Mouse (Mus musculus) kidney, adult 2 months (tissue): Measurements from ENCODE around the gene Zfp335. TPM values are rescaled to one million over a fixed set of nuclear protein-coding genes. Genes with fewer than 3 reads are reported as not detected.

Source experiments
- DNase-seq: peaks from one replicate; pipeline ENCODE4 v3.0.0; 2021
- H3K27ac ChIP-seq: fragments of 200-500 bp; 2 replicates; pipeline ENCODE4 v1.5.1; 2012; ENCODE audit warnings: low read depth, low read length, control low read depth, inconsistent platforms; ENCODE audit not compliant: insufficient read depth
- H3K27me3 ChIP-seq: fragments of 200-500 bp; replicated peaks from 2 replicates; pipeline ENCODE4 v1.6.1; 2012; ENCODE audit warnings: mild to moderate bottlenecking, moderate library complexity, low read length, inconsistent platforms; ENCODE audit not compliant: control insufficient read depth, insufficient read depth
- H3K36me3 ChIP-seq: fragments of 200-500 bp; 2 replicates; pipeline ENCODE4 v1.6.1; 2012; ENCODE audit warnings: mild to moderate bottlenecking, moderate library complexity, low read length, inconsistent platforms; ENCODE audit not compliant: control insufficient read depth, insufficient read depth
- H3K4me1 ChIP-seq: fragments of 200-500 bp; 2 replicates; pipeline ENCODE4 v1.6.1; 2011; ENCODE audit warnings: low read length; ENCODE audit not compliant: control insufficient read depth, insufficient read depth
- H3K4me3 ChIP-seq: fragments of 200-500 bp; 2 replicates; pipeline ENCODE4 v1.5.1; 2011; ENCODE audit warnings: mild to moderate bottlenecking, low read depth, low read length, control low read depth; ENCODE audit not compliant: insufficient read depth
- CTCF ChIP-seq: fragments of 200-500 bp; conservative IDR thresholded peaks from 2 replicates; pipeline ENCODE4 v1.5.1; 2011; ENCODE audit warnings: low read depth, mild to moderate bottlenecking, control low read depth, low read length, moderate library complexity, mixed read lengths; ENCODE audit not compliant: insufficient read depth, insufficient read length
- POLR2A ChIP-seq: fragments of 200-500 bp; IDR thresholded peaks from one replicate; pipeline ENCODE4 v1.6.1; 2011; ENCODE audit warnings: low read depth, low read length, control low read depth
- WGBS: fragments of 180-500 bp; shearing (Covaris S2); methylation state at CpG from one replicate; pipeline ENCODE4 v1.1.7; 2018; 5-methylcytosine and 5-hydroxymethylcytosine counted together
- polyA plus RNA-seq: library from polyadenylated mRNA; depleted of rRNA; stranded (reverse); fragments of >200 nt; gene quantifications from 2 replicates; pipeline ENCODE4 v1.2.3, GENCODE M21; 2012

Gene Zfp335
- polyA plus RNA-seq, 1 experiment: 20.4 TPM

DNA sequence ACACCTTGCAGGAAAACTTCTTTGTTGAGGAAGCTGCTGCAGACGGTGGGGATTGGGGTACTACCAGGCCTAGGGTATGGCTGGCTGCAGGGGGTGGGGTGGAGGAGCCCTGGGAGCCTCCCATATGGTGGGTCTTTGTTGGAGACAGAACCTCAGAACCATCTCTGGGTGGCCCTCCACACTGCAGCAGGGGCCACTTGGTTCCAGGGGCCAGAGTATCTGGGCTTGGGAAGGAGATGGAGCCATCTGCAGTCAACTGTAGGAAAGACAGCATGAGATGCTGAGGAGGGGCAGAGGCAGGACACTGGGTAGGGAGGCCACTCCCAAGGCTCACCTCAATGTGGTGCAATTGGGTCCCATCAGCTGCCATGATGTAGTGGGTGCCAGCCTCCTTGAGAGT lies 16.9 kb downstream of the Zfp335 start:
- 71% methylated on average over 1 of the region's 1 CpGs for WGBS
- Histone ChIP-seq H3K27ac (no peak overlapping the region), H3K36me3 (peaks cover 5% of the 10 kb centered on the region), H3K4me1 (no peaks in the 10 kb centered on the region), H3K4me3 (no peak overlapping the region), H3K27me3 (no peaks in the 10 kb centered on the region)
- TF ChIP-seq POLR2A (no peak), CTCF (0 out of 2 replicates have a peak, but pooled peaks have one; percentile 5)
- no peak for DNase-seq

DNA sequence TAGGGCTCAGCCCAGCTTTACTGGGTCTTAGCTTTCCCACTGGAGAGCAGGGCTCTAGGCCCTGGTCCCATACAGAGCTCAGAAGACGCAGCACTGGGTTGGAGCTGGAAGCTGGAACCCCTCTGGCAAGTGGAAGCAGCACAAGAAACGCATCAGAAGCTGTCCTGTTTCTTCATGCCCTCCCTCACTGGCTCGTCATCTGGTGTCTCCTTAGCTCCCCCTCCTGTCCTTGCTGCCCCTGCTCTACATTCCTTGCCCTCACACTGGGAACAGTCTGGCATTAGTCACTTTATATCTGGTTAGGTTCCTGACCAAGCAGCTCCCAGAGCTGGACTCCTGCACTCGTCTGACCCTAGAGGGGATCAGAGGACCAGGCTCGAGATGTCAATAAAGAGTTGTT lies 17.5 kb downstream of the Zfp335 start:
- H3K4me1 ChIP-seq: no peaks in the 10 kb centered on the region
- WGBS: 64% methylated on average over 5 of the region's 5 CpGs
- TF ChIP-seq CTCF: 0 out of 2 replicates have a peak, but pooled peaks have one; percentile 1
- TF ChIP-seq POLR2A: no peak
- H3K36me3 ChIP-seq: peaks cover 7% of the 10 kb centered on the region
- DNase-seq: no peak
- H3K27me3 ChIP-seq: no peaks in the 10 kb centered on the region
- H3K27ac ChIP-seq: no peak overlapping the region
- no peak overlapping the region for H3K4me3 ChIP-seq

DNA sequence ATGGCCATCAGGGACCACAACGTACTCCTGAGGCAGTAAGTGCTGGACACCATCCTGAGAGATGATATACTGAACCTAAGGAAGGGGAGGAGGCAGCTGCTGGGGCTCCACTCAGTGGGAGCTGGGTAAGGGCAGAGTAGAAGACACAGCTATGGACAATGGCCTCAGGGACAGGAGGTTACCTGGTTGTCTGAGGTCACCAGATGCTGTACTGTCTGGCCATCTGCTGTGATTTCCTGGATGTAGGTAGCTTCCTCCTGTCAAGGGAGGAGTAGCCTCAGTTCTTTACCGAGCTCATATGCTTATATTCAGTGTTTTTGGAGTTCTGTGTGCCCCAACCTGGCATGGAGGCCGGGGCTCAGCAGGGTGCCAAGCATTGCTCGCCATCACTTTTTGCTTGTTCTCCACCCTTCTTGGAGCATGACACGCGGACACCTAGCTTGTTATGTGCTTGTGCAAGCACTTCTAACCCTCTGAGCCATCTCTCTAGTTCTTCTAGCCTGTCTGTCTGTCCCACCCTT lies 18.8 kb downstream of the Zfp335 start:
- Histone ChIP-seq H3K27me3 (no peaks in the 10 kb centered on the region), H3K4me1 (no peaks in the 10 kb centered on the region), H3K36me3 (peaks cover 10% of the 10 kb centered on the region), H3K27ac (no peak overlapping the region), H3K4me3 (no peak overlapping the region)
- no peak for DNase-seq
- TF ChIP-seq POLR2A (no peak), CTCF (no peak)
- WGBS: 88% methylated on average over 6 of the region's 6 CpGs

DNA sequence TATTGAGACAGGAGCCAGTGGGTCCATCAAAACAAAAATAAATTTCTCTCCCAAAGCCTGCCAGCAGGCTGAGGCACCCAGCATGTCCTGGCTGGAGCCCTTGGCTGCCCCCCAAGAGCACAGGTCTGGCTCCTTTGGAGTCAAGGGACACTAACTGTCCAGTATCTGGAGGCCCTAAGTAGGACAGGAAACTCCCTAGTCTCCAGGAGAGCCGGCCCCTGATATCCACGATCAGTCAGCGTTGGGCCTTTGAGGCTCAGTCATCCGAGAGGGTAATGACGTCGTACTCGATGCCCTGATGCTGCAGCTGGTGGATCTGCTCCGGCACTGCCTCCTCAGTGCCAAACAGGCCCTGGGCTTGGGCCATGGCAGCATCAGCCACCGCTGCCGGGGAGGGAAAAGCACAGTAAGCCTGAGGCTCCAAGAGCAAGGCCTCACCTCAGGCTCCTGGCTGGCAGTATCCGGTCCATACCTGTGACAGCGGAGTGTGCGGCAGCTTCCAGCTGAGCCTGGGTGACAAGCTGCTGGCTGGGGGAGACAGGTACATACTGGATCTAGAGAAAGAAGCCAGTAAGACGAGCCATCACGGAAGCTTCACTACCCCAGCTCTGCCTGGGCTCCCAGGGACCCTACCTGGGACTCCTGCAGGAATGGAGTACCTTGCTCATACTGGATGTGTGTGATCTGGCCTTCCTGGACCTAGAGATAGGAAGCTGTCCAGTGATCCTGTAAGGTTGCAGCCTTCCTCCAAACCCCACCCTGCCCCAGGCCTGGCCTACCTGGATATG lies 19.5 kb downstream of the Zfp335 start:
- Histone ChIP-seq H3K27ac (no peak overlapping the region), H3K4me1 (no peaks in the 10 kb centered on the region), H3K36me3 (peaks cover 7% of the 10 kb centered on the region), H3K4me3 (no peak overlapping the region), H3K27me3 (no peaks in the 10 kb centered on the region)
- DNase-seq: no peak
- 64% methylated on average over 15 of the region's 15 CpGs for WGBS
- no peak for TF ChIP-seq CTCF
- TF ChIP-seq POLR2A: no peak

DNA sequence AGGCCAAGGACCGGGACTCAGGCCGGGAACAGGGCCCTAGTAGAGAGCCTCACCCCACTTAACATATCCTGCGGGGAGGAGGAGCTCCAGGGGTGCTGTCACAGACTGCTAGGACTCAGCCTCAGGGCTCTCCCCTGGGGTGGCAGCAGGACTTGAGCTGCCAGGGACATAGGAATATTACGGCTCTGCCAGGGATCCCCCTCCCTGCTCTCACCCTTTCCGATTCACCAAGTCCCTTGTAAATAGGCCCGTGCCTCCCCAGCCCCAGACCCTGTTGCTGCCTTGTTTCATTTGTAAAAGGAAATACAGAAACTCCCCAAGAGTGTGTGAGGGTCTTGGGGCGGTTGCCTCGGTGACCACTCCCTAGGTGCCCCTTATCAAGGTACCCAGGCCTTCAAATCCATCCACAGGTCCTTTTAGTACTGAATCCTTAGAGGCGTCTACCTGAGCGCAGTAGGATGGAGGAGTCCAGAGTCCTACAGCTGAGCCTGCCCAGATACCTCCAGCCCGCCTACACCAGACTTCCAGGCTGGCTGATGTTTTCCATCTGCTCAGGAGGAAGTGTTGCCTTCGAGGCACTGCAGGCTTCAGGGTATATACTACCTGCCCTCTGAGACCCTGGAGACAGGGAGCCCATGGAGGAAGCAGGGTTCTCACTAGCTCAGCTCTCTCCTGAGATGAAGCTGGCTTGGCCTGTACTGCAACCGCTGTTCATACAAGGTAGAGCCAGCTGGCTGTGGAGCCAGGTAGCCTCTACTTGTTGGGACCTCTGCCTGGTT lies 20.3 kb downstream of the Zfp335 start:
- TF ChIP-seq CTCF: no peak
- TF ChIP-seq POLR2A: no peak
- Histone ChIP-seq H3K27me3 (no peaks in the 10 kb centered on the region), H3K4me1 (no peaks in the 10 kb centered on the region), H3K4me3 (no peak overlapping the region), H3K27ac (no peak overlapping the region), H3K36me3 (peaks cover 7% of the 10 kb centered on the region)
- no peak for DNase-seq
- WGBS: 78% methylated on average over 13 of the region's 13 CpGs

DNA sequence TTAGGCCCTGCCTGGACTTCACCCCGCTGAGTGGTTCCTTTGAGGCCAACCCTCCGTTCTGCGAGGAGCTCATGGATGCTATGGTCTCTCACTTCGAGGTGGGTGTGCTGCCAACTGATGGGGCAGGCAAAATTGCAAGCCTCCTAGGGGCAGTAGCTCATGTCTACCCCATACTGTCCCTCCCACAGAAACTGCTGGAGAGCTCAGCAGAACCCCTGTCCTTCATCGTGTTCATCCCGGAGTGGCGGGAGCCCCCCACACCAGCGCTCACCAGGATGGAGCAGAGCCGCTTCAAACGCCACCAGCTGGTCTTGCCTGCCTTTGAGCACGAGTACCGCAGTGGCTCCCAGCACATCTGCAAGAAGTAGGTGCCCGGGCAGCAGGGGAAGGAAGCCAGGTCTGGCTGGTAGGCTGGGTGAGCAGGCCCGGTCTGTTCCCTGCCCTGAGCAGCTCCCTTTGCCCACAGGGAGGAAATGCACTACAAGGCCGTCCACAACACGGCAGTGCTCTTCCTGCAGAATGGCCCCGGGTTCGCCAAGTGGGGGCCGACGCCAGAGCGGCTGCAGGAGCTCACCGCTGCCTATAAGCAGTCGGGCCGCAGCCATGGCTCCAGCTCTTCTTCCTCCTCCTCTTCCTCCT lies 21.0 kb downstream of the Zfp335 start:
- H3K4me3 ChIP-seq: no peak overlapping the region
- H3K27ac ChIP-seq: no peak overlapping the region
- TF ChIP-seq POLR2A: no peak
- H3K36me3 ChIP-seq: peaks cover 7% of the 10 kb centered on the region
- no peaks in the 10 kb centered on the region for H3K4me1 ChIP-seq
- WGBS: 90% methylated on average over 24 of the region's 24 CpGs
- no peaks in the 10 kb centered on the region for H3K27me3 ChIP-seq
- no peak for DNase-seq

DNA sequence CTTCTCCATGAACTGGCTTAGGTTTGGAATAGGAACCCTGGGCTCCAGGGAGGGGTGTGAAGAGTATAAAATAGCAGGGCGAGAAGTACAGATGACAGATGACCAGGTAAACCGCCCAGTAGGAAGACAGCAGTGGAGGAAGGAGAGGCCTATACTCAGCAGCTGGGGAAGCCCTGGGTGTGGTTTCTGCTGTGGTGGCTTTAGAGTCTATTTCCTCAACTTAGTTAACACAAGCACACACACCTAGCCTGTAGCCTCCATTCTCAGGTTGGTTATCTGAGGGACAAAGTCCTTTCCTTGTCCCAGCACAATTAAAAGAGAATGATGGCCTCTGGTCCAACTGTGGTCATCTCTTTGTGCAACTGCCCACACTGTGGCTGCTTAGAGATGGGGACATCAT lies 21.6 kb downstream of the Zfp335 start:
- no peak for DNase-seq
- Histone ChIP-seq H3K27ac (no peak overlapping the region), H3K4me3 (no peak overlapping the region), H3K27me3 (no peaks in the 10 kb centered on the region), H3K36me3 (peaks cover 9% of the 10 kb centered on the region), H3K4me1 (no peaks in the 10 kb centered on the region)
- WGBS: 79% methylated on average over 2 of the region's 2 CpGs
- TF ChIP-seq CTCF (no peak), POLR2A (no peak)
